Mouse (Mus musculus) CH12.LX (cell line): ENCODE data around the gene Ccl17. TPM values are rescaled to one million over a fixed set of nuclear protein-coding genes. Genes with fewer than 3 reads are reported as not detected.

Source experiments
- polyA plus RNA-seq: library from polyadenylated mRNA; unstranded; fragments of >175 nt; gene quantifications from 2 replicates; pipeline ENCODE4 v1.2.1, GENCODE M21; 2012; ENCODE audit warnings: low read depth; ENCODE audit not compliant: insufficient read length
- total RNA-seq, 2 experiments: library from RNA; depleted of rRNA; stranded (reverse); fragments of 300-350 nt in 1 of 2; fragments of >200 nt in 1 of 2; gene quantifications; 2 replicates each; pipeline ENCODE4 v1.2.3; 2012 to 2014

Gene Ccl17
- total and polyA plus RNA-seq, 3 experiments = 1.3 to 2.6 (median 2.1) TPM

Other genes with a start within 250 kb of the Ccl17 start
- gene Rspry1, start 208.5 kb upstream of the Ccl17 start, total RNA-seq (2012; rRNA removed) = 17.5 and 18.0 TPM in 2 replicates
- gene Rspry1, start 208.5 kb upstream of the Ccl17 start, total RNA-seq (2014; rRNA removed) = 23.5 and 26.9 TPM in 2 replicates
- 11.4 and 13.4 TPM in 2 replicates for gene Rspry1, start 208.5 kb upstream of the Ccl17 start, polyA plus RNA-seq
- gene Fam192a, start 208.5 kb upstream of the Ccl17 start, total RNA-seq (2012; rRNA removed) = 30.7 and 35.5 TPM in 2 replicates
- 37.6 and 43.7 TPM in 2 replicates for gene Fam192a, start 208.5 kb upstream of the Ccl17 start, total RNA-seq (2014; rRNA removed)
- 80.3 and 95.6 TPM in 2 replicates for gene Fam192a, start 208.5 kb upstream of the Ccl17 start, polyA plus RNA-seq
- 24.8 and 29.4 TPM in 2 replicates for gene Arl2bp, start 143.9 kb upstream of the Ccl17 start, total RNA-seq (2012; rRNA removed)
- 71.2 and 85.1 TPM in 2 replicates for gene Arl2bp, start 143.9 kb upstream of the Ccl17 start, total RNA-seq (2014; rRNA removed)
- 107 and 114 TPM in 2 replicates for gene Arl2bp, start 143.9 kb upstream of the Ccl17 start, polyA plus RNA-seq
- 25.9 and 29.5 TPM in 2 replicates for gene Pllp, start 114.2 kb upstream of the Ccl17 start, total RNA-seq (2012; rRNA removed)
- 5.1 and 5.3 TPM in 2 replicates for gene Pllp, start 114.2 kb upstream of the Ccl17 start, total RNA-seq (2014; rRNA removed)
- gene Pllp, start 114.2 kb upstream of the Ccl17 start, polyA plus RNA-seq = 3.7 and 6.1 TPM in 2 replicates
- 1,648 and 3,114 TPM in 2 replicates for gene Ccl22, start 64.9 kb upstream of the Ccl17 start, total RNA-seq (2012; rRNA removed)
- 1,111 and 1,396 TPM in 2 replicates for gene Ccl22, start 64.9 kb upstream of the Ccl17 start, total RNA-seq (2014; rRNA removed)
- gene Ccl22, start 64.9 kb upstream of the Ccl17 start, polyA plus RNA-seq = 4,019 and 4,546 TPM in 2 replicates
- 2.5 and 3.7 TPM in 2 replicates for gene Cx3cl1, start 38.4 kb upstream of the Ccl17 start, total RNA-seq (2012; rRNA removed)
- 0.19 TPM in 1 of 2 replicates, not detected in the other for gene Cx3cl1, start 38.4 kb upstream of the Ccl17 start, total RNA-seq (2014; rRNA removed)
- 4.2 and 4.6 TPM in 2 replicates for gene Cx3cl1, start 38.4 kb upstream of the Ccl17 start, polyA plus RNA-seq
- gene Coq9, start 27.9 kb downstream of the Ccl17 start, total RNA-seq (2012; rRNA removed) = 68.5 and 82.2 TPM in 2 replicates
- 44.2 and 48.5 TPM in 2 replicates for gene Coq9, start 27.9 kb downstream of the Ccl17 start, total RNA-seq (2014; rRNA removed)
- gene Coq9, start 27.9 kb downstream of the Ccl17 start, polyA plus RNA-seq = 68.8 and 97.0 TPM in 2 replicates
- 83.1 and 99.8 TPM in 2 replicates for gene Ciapin1, start 27.9 kb downstream of the Ccl17 start, total RNA-seq (2012; rRNA removed)
- 89.4 and 97.1 TPM in 2 replicates for gene Ciapin1, start 27.9 kb downstream of the Ccl17 start, total RNA-seq (2014; rRNA removed)
- 139 and 189 TPM in 2 replicates for gene Ciapin1, start 27.9 kb downstream of the Ccl17 start, polyA plus RNA-seq
- gene Polr2c, start 47.0 kb downstream of the Ccl17 start, total RNA-seq (2012; rRNA removed) = 93.2 and 102 TPM in 2 replicates
- gene Polr2c, start 47.0 kb downstream of the Ccl17 start, total RNA-seq (2014; rRNA removed) = 120 and 130 TPM in 2 replicates
- gene Polr2c, start 47.0 kb downstream of the Ccl17 start, polyA plus RNA-seq = 134 and 141 TPM in 2 replicates
- 1.8 and 2.3 TPM in 2 replicates for gene Dok4, start 65.9 kb downstream of the Ccl17 start, total RNA-seq (2012; rRNA removed)
- 1.6 and 2.3 TPM in 2 replicates for gene Dok4, start 65.9 kb downstream of the Ccl17 start, total RNA-seq (2014; rRNA removed)
- 1.7 and 1.9 TPM in 2 replicates for gene Dok4, start 65.9 kb downstream of the Ccl17 start, polyA plus RNA-seq
- gene Ccdc102a, start 107.6 kb downstream of the Ccl17 start, total RNA-seq (2012; rRNA removed) = 5.8 and 5.9 TPM in 2 replicates
- gene Ccdc102a, start 107.6 kb downstream of the Ccl17 start, total RNA-seq (2014; rRNA removed) = 2.1 and 2.5 TPM in 2 replicates
- gene Ccdc102a, start 107.6 kb downstream of the Ccl17 start, polyA plus RNA-seq = 2.8 and 4.5 TPM in 2 replicates
- 0.81 and 1.0 TPM in 2 replicates for gene Adgrg5, start 113.2 kb downstream of the Ccl17 start, total RNA-seq (2012; rRNA removed)
- gene Adgrg5, start 113.2 kb downstream of the Ccl17 start, total RNA-seq (2014; rRNA removed) = 5.2 and 6.9 TPM in 2 replicates
- 9.2 and 10.0 TPM in 2 replicates for gene Adgrg5, start 113.2 kb downstream of the Ccl17 start, polyA plus RNA-seq
- 0.34 and 0.42 TPM in 2 replicates for gene Adgrg1, start 164.3 kb downstream of the Ccl17 start, total RNA-seq (2012; rRNA removed)
- 1.1 and 1.2 TPM in 2 replicates for gene Adgrg1, start 164.3 kb downstream of the Ccl17 start, total RNA-seq (2014; rRNA removed)
- 2.0 and 2.5 TPM in 2 replicates for gene Adgrg1, start 164.3 kb downstream of the Ccl17 start, polyA plus RNA-seq
- gene Adgrg3, start 207.2 kb downstream of the Ccl17 start, total RNA-seq (2012; rRNA removed) = not detected in 2 replicates
- gene Adgrg3, start 207.2 kb downstream of the Ccl17 start, total RNA-seq (2014; rRNA removed) = not detected in 2 replicates
- gene Adgrg3, start 207.2 kb downstream of the Ccl17 start, polyA plus RNA-seq = not detected in 2 replicates
- not detected in 2 replicates for gene Drc7, start 244.7 kb downstream of the Ccl17 start, total RNA-seq (2012; rRNA removed)
- not detected in 2 replicates for gene Drc7, start 244.7 kb downstream of the Ccl17 start, total RNA-seq (2014; rRNA removed)
- not detected in 2 replicates for gene Drc7, start 244.7 kb downstream of the Ccl17 start, polyA plus RNA-seq